Mouse (Mus musculus) left cerebral cortex, postnatal 4 days (tissue): ENCODE results near the gene Notch2. TPM values are rescaled to one million over a fixed set of nuclear protein-coding genes. Genes with fewer than 3 reads are reported as not detected.

ENCODE experiments used
- total RNA-seq, 2 experiments: library from RNA; stranded (reverse); gene quantifications; 2 replicates each; pipeline ENCODE4 v1.2.3; 2021

The Notch2 gene
- total RNA-seq, 2 experiments from 2014 or later: 22.4 to 24.4 TPM

Other genes starting within 250 kb of the Notch2 start
- gene Pde4dip, start 124.8 kb upstream of the Notch2 start, total RNA-seq: 100 to 1,000 TPM; 202 to 223 TPM
- gene Sec22b, start 112.3 kb upstream of the Notch2 start, total RNA-seq: 10 to 100 TPM; 62.9 to 63.7 TPM
- gene Adam30, start 147.1 kb downstream of the Notch2 start, total RNA-seq: not detected
- gene Reg4, start 208.6 kb downstream of the Notch2 start, total RNA-seq: not detected